Mouse (Mus musculus) retina, postnatal 1 day (tissue): ENCODE data around the gene Adssl1.

Experiments
- DNase-seq: peaks from one replicate; pipeline ENCODE4 v3.0.0-alpha.2; 2012

Gene Adssl1

GRCm38 (mm10) chr12:112660576-112661326, 40.9 kb downstream of the Adssl1 start:
- DNase-seq = peak; percentile 91

- DNase-seq = no peak
Observed at GRCm38 (mm10) chr12:112661327-112661605, 41.4 kb downstream of the Adssl1 start.

GRCm38 (mm10) chr12:112661851-112662250, 42.0 kb downstream of the Adssl1 start:
- DNase-seq = no peak

- DNase-seq = no peak
Observed at GRCm38 (mm10) chr12:112663303-112663702, 43.5 kb downstream of the Adssl1 start.

GRCm38 (mm10) chr12:112663716-112664115, 43.9 kb downstream of the Adssl1 start:
- DNase-seq = no peak

GRCm38 (mm10) chr12:112664124-112664523, 44.3 kb downstream of the Adssl1 start:
- peak; percentile 41 for DNase-seq

GRCm38 (mm10) chr12:112664656-112665055, 44.8 kb downstream of the Adssl1 start:
- no peak for DNase-seq

GRCm38 (mm10) chr12:112665445-112665844, 45.6 kb downstream of the Adssl1 start:
- DNase-seq = peak; percentile 78

GRCm38 (mm10) chr12:112665881-112666544, 46.2 kb downstream of the Adssl1 start:
- no peak for DNase-seq

GRCm38 (mm10) chr12:112667619-112668297, 47.9 kb downstream of the Adssl1 start:
- DNase-seq = no peak

- DNase-seq = peak; percentile 70
Observed at GRCm38 (mm10) chr12:112670718-112671393, 51.0 kb downstream of the Adssl1 start.

GRCm38 (mm10) chr12:112671891-112672290, 52.0 kb downstream of the Adssl1 start:
- DNase-seq = peak; percentile 50

- peak; percentile 75 for DNase-seq
Observed at GRCm38 (mm10) chr12:112672744-112673575, 53.1 kb downstream of the Adssl1 start.

- peak; percentile 69 for DNase-seq
Observed at GRCm38 (mm10) chr12:112673576-112674091, 53.8 kb downstream of the Adssl1 start.

- DNase-seq = peak; percentile 63
Observed at GRCm38 (mm10) chr12:112674132-112675011, 54.5 kb downstream of the Adssl1 start, which contains the start of gene Akt1. TSS of gene Akt1 (minus strand) at chr12:112674884.

GRCm38 (mm10) chr12:112675245-112676035, 55.6 kb downstream of the Adssl1 start:
- DNase-seq = peak; percentile 94

GRCm38 (mm10) chr12:112677076-112677475, 57.2 kb downstream of the Adssl1 start:
- DNase-seq = no peak

- DNase-seq = peak; percentile 52
Observed at GRCm38 (mm10) chr12:112677943-112678554, 58.2 kb downstream of the Adssl1 start.

GRCm38 (mm10) chr12:112678555-112679026, 58.7 kb downstream of the Adssl1 start, which contains the start of gene Zbtb42:
TSS of gene Zbtb42 (plus strand) at chr12:112678828.
- peak; percentile 92 for DNase-seq
